Mouse (Mus musculus): ENCODE data around the gene Cyp2a12. TPM values are rescaled to one million over a fixed set of nuclear protein-coding genes. Genes with fewer than 3 reads are reported as not detected.
"Not testable (repeated sequence)": the region's sequence is repeated elsewhere in the genome, so short reads cannot be mapped to it uniquely, and the experiment has no call there.

Gene Cyp2a12
- polyA plus RNA-seq (2012; rRNA removed) = 2.9 TPM in 2 replicates

DNA sequence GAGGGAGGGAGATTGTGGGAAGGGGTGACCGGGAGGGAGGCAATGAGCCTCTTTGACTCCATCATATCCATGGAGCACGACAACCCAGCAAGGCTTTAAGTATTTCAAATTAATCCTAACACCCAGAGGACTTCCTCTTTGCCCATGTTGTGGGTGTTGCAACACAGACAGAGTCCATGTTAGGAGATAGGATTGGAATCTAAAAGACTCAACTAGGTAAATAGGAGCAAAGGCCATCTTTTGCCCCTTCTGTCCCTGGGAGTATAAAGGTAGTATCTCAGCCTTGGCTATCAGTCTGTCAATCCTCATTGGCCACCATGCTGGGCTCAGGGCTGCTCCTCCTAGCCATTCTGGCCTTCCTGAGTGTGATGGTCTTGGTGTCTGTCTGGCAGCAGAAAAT lies at the start of gene Cyp2a12:
Gene Cyp2a12, plus strand, starts transcription at position 293 of the 400 bp plus-strand sequence.
- H3K36me3 ChIP-seq (ENCODE audit: control insufficient read depth, insufficient read depth, low read length) = no peaks in the 10 kb centered on the region
- H3K4me3 ChIP-seq (ENCODE audit: control insufficient read depth, low read depth, low read length) = no peak within 1 kb of the TSS
- no peaks in the 10 kb centered on the region for H3K4me1 ChIP-seq (ENCODE audit: control insufficient read depth, insufficient read depth, low read length)
- H3K27me3 ChIP-seq (ENCODE audit: control insufficient read depth, insufficient read depth, low read length) = no peaks in the 10 kb centered on the region
- H3K27ac ChIP-seq (ENCODE audit: control insufficient read depth, insufficient read depth, low read depth, low read length) = no peak within 1 kb of the TSS
- TF ChIP-seq CTCF (IDR thresholded peaks at IDR 0.05; ENCODE audit: control insufficient read depth, insufficient read depth, insufficient replicate concordance, low read depth, low read length) (no peak), POLR2A (IDR thresholded peaks at IDR 0.05; ENCODE audit: control insufficient read depth, low read depth, low read length) (no peak)

GRCm38 (mm10) chr7:26981464-26981863 lies 47.4 kb upstream of the Cyp2a12 start:
- not testable (repeated sequence) for H3K27ac ChIP-seq (ENCODE audit: control insufficient read depth, insufficient read depth, low read depth, low read length); H3K4me1 ChIP-seq (ENCODE audit: control insufficient read depth, insufficient read depth, low read length); H3K36me3 ChIP-seq (ENCODE audit: control insufficient read depth, insufficient read depth, low read length); H3K4me3 ChIP-seq (ENCODE audit: control insufficient read depth, low read depth, low read length); H3K27me3 ChIP-seq (ENCODE audit: control insufficient read depth, insufficient read depth, low read length)

DNA sequence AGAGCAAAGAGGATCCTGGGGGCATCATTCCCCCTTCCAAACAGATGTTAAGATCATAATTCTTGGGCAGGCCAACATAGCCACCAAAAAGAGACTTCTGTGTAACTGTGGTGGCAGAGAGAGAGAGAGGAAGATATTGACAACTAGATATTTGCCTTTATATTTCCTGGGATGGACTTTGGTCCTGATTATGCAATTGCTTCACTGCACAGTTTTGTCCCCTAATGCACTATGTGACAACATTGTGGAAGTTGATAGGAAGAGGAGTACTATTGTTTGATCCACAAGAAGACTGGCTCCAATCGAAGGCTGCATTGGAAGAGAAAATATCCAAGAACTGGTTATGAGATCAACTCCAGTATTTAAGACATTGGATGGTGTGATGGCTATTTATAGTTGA lies 46.9 kb upstream of the Cyp2a12 start:
- not testable (repeated sequence) for H3K36me3 ChIP-seq (ENCODE audit: control insufficient read depth, insufficient read depth, low read length); H3K27ac ChIP-seq (ENCODE audit: control insufficient read depth, insufficient read depth, low read depth, low read length); H3K4me3 ChIP-seq (ENCODE audit: control insufficient read depth, low read depth, low read length); H3K4me1 ChIP-seq (ENCODE audit: control insufficient read depth, insufficient read depth, low read length); H3K27me3 ChIP-seq (ENCODE audit: control insufficient read depth, insufficient read depth, low read length)

DNA sequence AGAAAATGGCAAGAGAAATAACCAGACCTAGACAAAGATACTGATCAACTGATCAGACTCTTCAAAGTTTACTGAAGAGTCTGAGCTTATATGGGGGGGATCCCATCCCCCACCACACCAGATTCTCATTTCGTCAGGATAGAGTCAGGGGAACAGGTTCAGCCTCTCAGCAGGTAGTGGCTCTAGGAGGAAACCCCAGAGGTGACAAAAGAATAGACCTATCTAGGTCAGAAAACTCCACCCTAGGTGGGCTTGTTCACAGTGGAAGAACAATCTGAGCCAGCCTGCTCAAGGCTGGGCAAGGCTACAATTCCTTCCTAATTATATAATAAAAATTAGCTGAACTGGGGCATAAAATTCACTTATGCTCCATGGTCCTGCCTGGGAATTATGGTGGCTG lies 46.3 kb upstream of the Cyp2a12 start:
- Histone ChIP-seq H3K4me1 (ENCODE audit: control insufficient read depth, insufficient read depth, low read length) (no peaks in the 10 kb centered on the region), H3K27ac (ENCODE audit: control insufficient read depth, insufficient read depth, low read depth, low read length) (no peak overlapping the region)

GRCm38 (mm10) chr7:26983151-26983550 lies 45.7 kb upstream of the Cyp2a12 start:
- not testable (repeated sequence) for H3K27ac ChIP-seq (ENCODE audit: control insufficient read depth, insufficient read depth, low read depth, low read length); H3K4me1 ChIP-seq (ENCODE audit: control insufficient read depth, insufficient read depth, low read length); H3K36me3 ChIP-seq (ENCODE audit: control insufficient read depth, insufficient read depth, low read length); H3K4me3 ChIP-seq (ENCODE audit: control insufficient read depth, low read depth, low read length); H3K27me3 ChIP-seq (ENCODE audit: control insufficient read depth, insufficient read depth, low read length)

More for the DNA sequence above, 46.3 kb upstream of the Cyp2a12 start:
- H3K36me3 ChIP-seq (ENCODE audit: control insufficient read depth, insufficient read depth, low read length) = no peaks in the 10 kb centered on the region
- no peak overlapping the region for H3K4me3 ChIP-seq (ENCODE audit: control insufficient read depth, low read depth, low read length)
- H3K27me3 ChIP-seq (ENCODE audit: control insufficient read depth, insufficient read depth, low read length) = no peaks in the 10 kb centered on the region
- no peak for TF ChIP-seq CTCF (IDR thresholded peaks at IDR 0.05; ENCODE audit: control insufficient read depth, insufficient read depth, insufficient replicate concordance, low read depth, low read length)
- TF ChIP-seq POLR2A (IDR thresholded peaks at IDR 0.05; ENCODE audit: control insufficient read depth, low read depth, low read length) = no peak

GRCm38 (mm10) chr7:27026581-27026980 lies 2.3 kb upstream of the Cyp2a12 start:
- H3K4me1 ChIP-seq (ENCODE audit: control insufficient read depth, insufficient read depth, low read length); H3K4me3 ChIP-seq (ENCODE audit: control insufficient read depth, low read depth, low read length); H3K36me3 ChIP-seq (ENCODE audit: control insufficient read depth, insufficient read depth, low read length); H3K27ac ChIP-seq (ENCODE audit: control insufficient read depth, insufficient read depth, low read depth, low read length); H3K27me3 ChIP-seq (ENCODE audit: control insufficient read depth, insufficient read depth, low read length): not testable (repeated sequence)

- not testable (repeated sequence) for H3K4me3 ChIP-seq (ENCODE audit: control insufficient read depth, low read depth, low read length); H3K27me3 ChIP-seq (ENCODE audit: control insufficient read depth, insufficient read depth, low read length); H3K27ac ChIP-seq (ENCODE audit: control insufficient read depth, insufficient read depth, low read depth, low read length); H3K4me1 ChIP-seq (ENCODE audit: control insufficient read depth, insufficient read depth, low read length); H3K36me3 ChIP-seq (ENCODE audit: control insufficient read depth, insufficient read depth, low read length)
Measured at GRCm38 (mm10) chr7:27048886-27049285, 20.0 kb downstream of the Cyp2a12 start.

DNA sequence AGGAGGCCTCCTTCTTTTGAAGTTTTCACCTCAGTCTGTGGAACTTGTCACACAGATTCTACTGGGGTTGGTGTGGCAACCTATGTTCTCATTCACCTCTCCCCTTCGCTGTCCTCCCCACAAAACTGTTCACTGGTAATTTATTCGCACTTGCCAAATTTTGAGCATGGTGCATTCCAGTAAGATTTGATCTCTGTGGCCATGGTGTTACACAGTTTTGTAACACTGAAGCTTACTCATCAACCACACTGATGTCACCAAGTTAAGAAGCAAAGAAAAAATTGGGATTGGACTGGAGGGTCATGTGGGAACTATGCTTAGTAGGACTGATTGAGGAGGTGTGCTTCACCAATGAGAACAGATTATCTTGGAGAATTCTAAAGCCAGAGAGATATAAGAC lies 30.5 kb downstream of the Cyp2a12 start:
- H3K36me3 ChIP-seq (ENCODE audit: control insufficient read depth, insufficient read depth, low read length); H3K4me1 ChIP-seq (ENCODE audit: control insufficient read depth, insufficient read depth, low read length); H3K27me3 ChIP-seq (ENCODE audit: control insufficient read depth, insufficient read depth, low read length); H3K4me3 ChIP-seq (ENCODE audit: control insufficient read depth, low read depth, low read length); H3K27ac ChIP-seq (ENCODE audit: control insufficient read depth, insufficient read depth, low read depth, low read length): not testable (repeated sequence)

DNA sequence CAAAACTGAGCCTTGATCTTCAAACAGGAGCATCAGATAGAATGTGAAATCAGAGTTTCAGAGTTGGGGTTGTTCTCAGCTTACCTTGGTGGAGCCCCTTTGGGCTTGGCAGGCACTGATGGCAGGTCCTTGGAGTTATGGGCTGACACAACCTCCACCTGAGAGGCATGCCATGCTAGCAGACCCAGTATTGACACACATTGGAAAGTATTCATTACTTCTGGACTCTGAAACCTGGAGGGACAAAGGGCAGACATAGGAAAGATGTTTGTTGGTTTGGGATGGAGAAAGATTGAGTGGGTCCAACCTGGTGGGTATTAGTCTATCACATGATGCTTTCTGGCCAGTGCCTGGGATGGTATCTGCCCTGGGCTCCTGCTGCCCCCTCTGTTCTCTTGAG lies 31.0 kb downstream of the Cyp2a12 start:
- H3K36me3 ChIP-seq (ENCODE audit: control insufficient read depth, insufficient read depth, low read length); H3K4me3 ChIP-seq (ENCODE audit: control insufficient read depth, low read depth, low read length); H3K27ac ChIP-seq (ENCODE audit: control insufficient read depth, insufficient read depth, low read depth, low read length); H3K4me1 ChIP-seq (ENCODE audit: control insufficient read depth, insufficient read depth, low read length); H3K27me3 ChIP-seq (ENCODE audit: control insufficient read depth, insufficient read depth, low read length): not testable (repeated sequence)
